Mouse (Mus musculus) hindbrain, embryonic 12.5 days (tissue): Measurements from ENCODE around the gene Atl3. TPM values are rescaled to one million over a fixed set of nuclear protein-coding genes. Genes with fewer than 3 reads are reported as not detected.

ENCODE experiments used
- ATAC-seq: fragments of 200-750 bp; cut with Nextera tagmentation; 2 replicates; pipeline ENCODE4 v1.8.0; 2017; ENCODE audit warnings: moderate TSS enrichment; ENCODE audit not compliant: low FRiP score
- H3K27ac ChIP-seq: fragments of 300-500 bp; sonication (generic); 2 replicates; pipeline ENCODE4 v1.5.1; 2016; ENCODE audit warnings: mild to moderate bottlenecking
- H3K27me3 ChIP-seq: fragments of 300-500 bp; sonication (generic); 2 replicates; pipeline ENCODE4 v1.6.1; 2016; ENCODE audit warnings: mild to moderate bottlenecking
- H3K36me3 ChIP-seq: fragments of 300-500 bp; sonication (generic); 2 replicates; pipeline ENCODE4 v1.6.1; 2016; ENCODE audit warnings: mild to moderate bottlenecking
- H3K4me1 ChIP-seq: fragments of 300-500 bp; sonication (generic); 2 replicates; pipeline ENCODE4 v1.6.1; 2016
- H3K4me2 ChIP-seq: fragments of 300-500 bp; sonication (generic); replicated peaks from 2 replicates; pipeline ENCODE4 v1.6.1; 2016; ENCODE audit warnings: mild to moderate bottlenecking
- H3K4me3 ChIP-seq: fragments of 300-500 bp; sonication (generic); 2 replicates; pipeline ENCODE4 v1.5.1; 2016; ENCODE audit warnings: mild to moderate bottlenecking
- H3K9ac ChIP-seq: fragments of 300-500 bp; sonication (generic); 2 replicates; pipeline ENCODE4 v1.6.1; 2016; ENCODE audit warnings: mild to moderate bottlenecking, moderate library complexity
- H3K9me3 ChIP-seq: fragments of 300-500 bp; sonication (generic); replicated peaks from 2 replicates; pipeline ENCODE4 v1.6.1; 2016; ENCODE audit warnings: mild to moderate bottlenecking
- WGBS: fragments of 180-500 bp; shearing (Covaris S2); methylation state at CpG from one replicate; pipeline ENCODE4 v1.1.7; 2016; 5-methylcytosine and 5-hydroxymethylcytosine counted together
- polyA plus RNA-seq: library from polyadenylated mRNA; unstranded; fragments of >200 nt; fragmentation: Nextera tagmentation; extraction: Ambion mirVana; gene quantifications from 2 replicates; pipeline ENCODE4 v1.2.1, GENCODE M21; 2016

Atl3 gene
- polyA plus RNA-seq, 1 experiment from 2014 or later: 9.4 TPM

GRCm38 (mm10) chr19:7564457-7564856, 70.6 kb downstream of the Atl3 start:
- Histone ChIP-seq H3K27ac (no peak overlapping the region), H3K9ac (no peak overlapping the region), H3K9me3 (no peaks in the 10 kb centered on the region), H3K4me3 (no peak overlapping the region), H3K4me1 (no peaks in the 10 kb centered on the region), H3K36me3 (no peaks in the 10 kb centered on the region), H3K4me2 (no peak overlapping the region), H3K27me3 (no peaks in the 10 kb centered on the region)
- ATAC-seq: no peak
- WGBS: 77% methylated on average over 1 of the region's 1 CpGs

GRCm38 (mm10) chr19:7566826-7567225, 73.0 kb downstream of the Atl3 start:
- Histone ChIP-seq H3K9me3 (no peaks in the 10 kb centered on the region), H3K27me3 (no peaks in the 10 kb centered on the region), H3K4me3 (no peak overlapping the region), H3K36me3 (no peaks in the 10 kb centered on the region), H3K4me2 (no peak overlapping the region), H3K9ac (no peak overlapping the region), H3K4me1 (no peaks in the 10 kb centered on the region), H3K27ac (no peak overlapping the region)
- ATAC-seq: no peak
- 64% methylated on average over 3 of the region's 3 CpGs for WGBS

GRCm38 (mm10) chr19:7568364-7568763, 74.5 kb downstream of the Atl3 start:
- Histone ChIP-seq H3K4me2 (no peak overlapping the region), H3K4me3 (no peak overlapping the region), H3K4me1 (no peaks in the 10 kb centered on the region), H3K27me3 (no peaks in the 10 kb centered on the region), H3K27ac (no peak overlapping the region), H3K9ac (no peak overlapping the region), H3K36me3 (no peaks in the 10 kb centered on the region), H3K9me3 (no peaks in the 10 kb centered on the region)
- WGBS: 54% methylated on average over 3 of the region's 3 CpGs
- ATAC-seq: no peak

- Histone ChIP-seq H3K4me1 (no peaks in the 10 kb centered on the region), H3K4me3 (no peak overlapping the region), H3K27me3 (no peaks in the 10 kb centered on the region), H3K9ac (no peak overlapping the region), H3K36me3 (no peaks in the 10 kb centered on the region), H3K27ac (no peak overlapping the region), H3K9me3 (no peaks in the 10 kb centered on the region), H3K4me2 (no peak overlapping the region)
- ATAC-seq: no peak
- WGBS: 86% methylated on average over 5 of the region's 5 CpGs
Measured at GRCm38 (mm10) chr19:7569650-7570049, 75.8 kb downstream of the Atl3 start.

GRCm38 (mm10) chr19:7576180-7576579, 82.3 kb downstream of the Atl3 start:
- no peaks in the 10 kb centered on the region for H3K36me3 ChIP-seq

GRCm38 (mm10) chr19:7577710-7578109, 83.9 kb downstream of the Atl3 start:
- no peak overlapping the region for H3K4me3 ChIP-seq
- H3K27ac ChIP-seq: no peak overlapping the region
- H3K4me1 ChIP-seq: no peaks in the 10 kb centered on the region
- no peak overlapping the region for H3K4me2 ChIP-seq
- no peaks in the 10 kb centered on the region for H3K36me3 ChIP-seq
- 87% methylated on average over 3 of the region's 3 CpGs for WGBS
- H3K9me3 ChIP-seq: no peaks in the 10 kb centered on the region
- no peaks in the 10 kb centered on the region for H3K27me3 ChIP-seq
- H3K9ac ChIP-seq: no peak overlapping the region
- no peak for ATAC-seq

More at GRCm38 (mm10) chr19:7576180-7576579, 82.3 kb downstream of the Atl3 start:
- Histone ChIP-seq H3K27me3 (no peaks in the 10 kb centered on the region), H3K9ac (no peak overlapping the region), H3K4me2 (no peak overlapping the region), H3K4me1 (no peaks in the 10 kb centered on the region), H3K4me3 (no peak overlapping the region), H3K27ac (no peak overlapping the region), H3K9me3 (no peaks in the 10 kb centered on the region)
- WGBS: 80% methylated on average over 1 of the region's 1 CpGs
- ATAC-seq: no peak

- WGBS: 74% methylated on average over 5 of the region's 5 CpGs
- H3K4me1 ChIP-seq: no peaks in the 10 kb centered on the region
- no peaks in the 10 kb centered on the region for H3K9me3 ChIP-seq
- no peaks in the 10 kb centered on the region for H3K36me3 ChIP-seq
- H3K27me3 ChIP-seq: no peaks in the 10 kb centered on the region
- no peak overlapping the region for H3K4me2 ChIP-seq
- H3K27ac ChIP-seq: no peak overlapping the region
- ATAC-seq: no peak
- no peak overlapping the region for H3K9ac ChIP-seq
- no peak overlapping the region for H3K4me3 ChIP-seq
Measured at GRCm38 (mm10) chr19:7581042-7581441, 87.2 kb downstream of the Atl3 start.

- no peak overlapping the region for H3K27ac ChIP-seq
- no peaks in the 10 kb centered on the region for H3K36me3 ChIP-seq
- WGBS: 60% methylated on average over 7 of the region's 7 CpGs
- no peak overlapping the region for H3K4me2 ChIP-seq
- no peaks in the 10 kb centered on the region for H3K27me3 ChIP-seq
- H3K4me3 ChIP-seq: no peak overlapping the region
- H3K4me1 ChIP-seq: no peaks in the 10 kb centered on the region
- no peak for ATAC-seq
- no peak overlapping the region for H3K9ac ChIP-seq
- H3K9me3 ChIP-seq: 0 out of 2 replicates have a peak, but pooled peaks cover 2% of the 10 kb centered on the region
Measured at GRCm38 (mm10) chr19:7583101-7583500, 89.3 kb downstream of the Atl3 start.

- WGBS: 72% methylated on average over 3 of the region's 3 CpGs
- no peaks in the 10 kb centered on the region for H3K4me1 ChIP-seq
- H3K9ac ChIP-seq: no peak overlapping the region
- H3K9me3 ChIP-seq: 0 out of 2 replicates have a peak, but pooled peaks cover 5% of the 10 kb centered on the region
- H3K4me2 ChIP-seq: no peak overlapping the region
- H3K4me3 ChIP-seq: no peak overlapping the region
- no peak for ATAC-seq
- no peaks in the 10 kb centered on the region for H3K27me3 ChIP-seq
- H3K27ac ChIP-seq: no peak overlapping the region
- no peaks in the 10 kb centered on the region for H3K36me3 ChIP-seq
Measured at GRCm38 (mm10) chr19:7583599-7583998, 89.8 kb downstream of the Atl3 start.

GRCm38 (mm10) chr19:7585279-7585678, 91.4 kb downstream of the Atl3 start:
- Histone ChIP-seq H3K36me3 (no peaks in the 10 kb centered on the region), H3K9me3 (0 out of 2 replicates have a peak, but pooled peaks cover 5% of the 10 kb centered on the region), H3K27ac (no peak overlapping the region), H3K9ac (no peak overlapping the region), H3K4me3 (no peak overlapping the region), H3K4me1 (no peaks in the 10 kb centered on the region), H3K4me2 (no peak overlapping the region), H3K27me3 (no peaks in the 10 kb centered on the region)
- no peak for ATAC-seq
- 90% methylated on average over 8 of the region's 8 CpGs for WGBS

GRCm38 (mm10) chr19:7585764-7586163, 91.9 kb downstream of the Atl3 start:
- no peaks in the 10 kb centered on the region for H3K36me3 ChIP-seq
- 0 out of 2 replicates have a peak, but pooled peaks cover 5% of the 10 kb centered on the region for H3K9me3 ChIP-seq
- H3K9ac ChIP-seq: no peak overlapping the region
- ATAC-seq: no peak
- H3K27me3 ChIP-seq: no peaks in the 10 kb centered on the region
- no peak overlapping the region for H3K4me2 ChIP-seq
- no peaks in the 10 kb centered on the region for H3K4me1 ChIP-seq
- H3K4me3 ChIP-seq: no peak overlapping the region
- no peak overlapping the region for H3K27ac ChIP-seq
- 93% methylated on average over 6 of the region's 6 CpGs for WGBS
